Mouse (Mus musculus) intestine, embryonic 16.5 days (tissue): Measurements from ENCODE around the gene Dido1. TPM values are rescaled to one million over a fixed set of nuclear protein-coding genes. Genes with fewer than 3 reads are reported as not detected.

Experiments
- ATAC-seq: fragments of 200-750 bp; cut with Nextera tagmentation; 2 replicates; pipeline ENCODE4 v1.8.0; 2017; ENCODE audit warnings: moderate TSS enrichment, moderate library complexity
- H3K27ac ChIP-seq: fragments of 300-500 bp; sonication (generic); 2 replicates; pipeline ENCODE4 v1.5.1; 2014; ENCODE audit warnings: mild to moderate bottlenecking, low read length
- H3K27me3 ChIP-seq: fragments of 300-500 bp; sonication (generic); replicated peaks from 2 replicates; pipeline ENCODE4 v1.6.1; 2014; ENCODE audit warnings: low read length, control low read depth, mixed read lengths; ENCODE audit not compliant: control insufficient read depth, insufficient read depth
- H3K36me3 ChIP-seq: fragments of 300-500 bp; sonication (generic); 2 replicates; pipeline ENCODE4 v1.6.1; 2014; ENCODE audit warnings: low read length, control low read depth; ENCODE audit not compliant: control insufficient read depth, insufficient read depth
- H3K4me1 ChIP-seq: fragments of 300-500 bp; sonication (generic); 2 replicates; pipeline ENCODE4 v1.6.1; 2014; ENCODE audit warnings: low read length, control low read depth, mixed read lengths; ENCODE audit not compliant: control insufficient read depth, insufficient read depth
- H3K4me2 ChIP-seq: fragments of 300-500 bp; sonication (generic); 2 replicates; pipeline ENCODE4 v1.6.1; 2014; ENCODE audit warnings: low read depth, low read length, control low read depth
- H3K4me3 ChIP-seq: fragments of 300-500 bp; sonication (generic); 2 replicates; pipeline ENCODE4 v1.5.1; 2014; ENCODE audit warnings: mild to moderate bottlenecking, low read length
- H3K9ac ChIP-seq: fragments of 300-500 bp; sonication (generic); 2 replicates; pipeline ENCODE4 v1.6.1; 2014; ENCODE audit warnings: low read depth, low read length
- H3K9me3 ChIP-seq: fragments of 300-500 bp; sonication (generic); 2 replicates; pipeline ENCODE4 v1.6.1; 2016; ENCODE audit warnings: low read length, control low read depth; ENCODE audit not compliant: control insufficient read depth
- WGBS: fragments of 180-500 bp; shearing (Covaris S2); extraction: QIAGEN DNeasy Blood & Tissue Kit; methylation state at CpG from one replicate; pipeline ENCODE4 v1.1.7; 2014; 5-methylcytosine and 5-hydroxymethylcytosine counted together
- polyA plus RNA-seq: library from polyadenylated mRNA; unstranded; fragments of >200 nt; fragmentation: Nextera tagmentation; extraction: Ambion mirVana; gene quantifications from 2 replicates; pipeline ENCODE4 v1.2.1, GENCODE M21; 2015

Gene Dido1
- polyA plus RNA-seq, 1 experiment from 2014 or later, result 17.0 TPM

- 79% methylated on average over 2 of the region's 2 CpGs for WGBS
- no peak overlapping the region for H3K4me2 ChIP-seq
- H3K27ac ChIP-seq, result no peak overlapping the region
- no peak overlapping the region for H3K4me3 ChIP-seq
- no peak overlapping the region for H3K9ac ChIP-seq
- H3K36me3 ChIP-seq, result peaks cover 17% of the 10 kb centered on the region
- no peaks in the 10 kb centered on the region for H3K27me3 ChIP-seq
- H3K9me3 ChIP-seq, result no peaks in the 10 kb centered on the region
- no peak for ATAC-seq
- H3K4me1 ChIP-seq, result no peaks in the 10 kb centered on the region
These were observed 33.1 kb downstream of the Dido1 start for GRCm38 (mm10) chr2:180676706-180677105.

GRCm38 (mm10) chr2:180662008-180662407, 47.8 kb downstream of the Dido1 start:
- Histone ChIP-seq H3K27ac (no peak overlapping the region), H3K4me3 (no peak overlapping the region), H3K4me2 (no peak overlapping the region), H3K27me3 (no peaks in the 10 kb centered on the region), H3K4me1 (no peaks in the 10 kb centered on the region), H3K9ac (no peak overlapping the region), H3K9me3 (no peaks in the 10 kb centered on the region), H3K36me3 (peaks cover 12% of the 10 kb centered on the region; the same call in 1 of the 2 replicates)
- WGBS, result 83% methylated on average over 4 of the region's 4 CpGs
- ATAC-seq, result no peak

- 93% methylated on average over 5 of the region's 5 CpGs for WGBS
- no peak overlapping the region for H3K4me3 ChIP-seq
- H3K27me3 ChIP-seq, result no peaks in the 10 kb centered on the region
- peaks cover 12% of the 10 kb centered on the region; the same call in 1 of the 2 replicates for H3K36me3 ChIP-seq
- no peak overlapping the region for H3K9ac ChIP-seq
- H3K9me3 ChIP-seq, result no peaks in the 10 kb centered on the region
- no peak overlapping the region for H3K4me2 ChIP-seq
- ATAC-seq, result no peak
- no peaks in the 10 kb centered on the region for H3K4me1 ChIP-seq
- no peak overlapping the region for H3K27ac ChIP-seq
These were observed 49.3 kb downstream of the Dido1 start for GRCm38 (mm10) chr2:180660521-180660920.

- Histone ChIP-seq H3K9me3 (no peaks in the 10 kb centered on the region), H3K36me3 (peaks cover 7% of the 10 kb centered on the region; the same call in 1 of the 2 replicates), H3K4me1 (no peaks in the 10 kb centered on the region), H3K27ac (no peak overlapping the region), H3K27me3 (no peaks in the 10 kb centered on the region), H3K9ac (no peak overlapping the region; the same call in 1 of the 2 replicates), H3K4me3 (no peak overlapping the region), H3K4me2 (peak overlapping the region; percentile 6; the same call in 1 of the 2 replicates)
- peak; percentile 34; the same call in 1 of the 2 replicates for ATAC-seq
- 40% methylated on average over 42 of the region's 42 CpGs for WGBS
These were observed 50.2 kb downstream of the Dido1 start for GRCm38 (mm10) chr2:180659353-180660150.

- Histone ChIP-seq H3K36me3 (peaks cover 7% of the 10 kb centered on the region; the same call in 1 of the 2 replicates), H3K27me3 (no peaks in the 10 kb centered on the region), H3K27ac (no peak overlapping the region), H3K4me1 (no peaks in the 10 kb centered on the region), H3K9ac (no peak overlapping the region), H3K4me2 (no peak overlapping the region), H3K4me3 (no peak overlapping the region), H3K9me3 (no peaks in the 10 kb centered on the region)
- 89% methylated on average over 5 of the region's 5 CpGs for WGBS
- ATAC-seq, result no peak
These were observed 51.4 kb downstream of the Dido1 start for GRCm38 (mm10) chr2:180658381-180658780.

- 77% methylated on average over 4 of the region's 4 CpGs for WGBS
- Histone ChIP-seq H3K36me3 (peaks cover 7% of the 10 kb centered on the region; the same call in 1 of the 2 replicates), H3K4me3 (no peak overlapping the region), H3K27me3 (no peaks in the 10 kb centered on the region), H3K4me1 (no peaks in the 10 kb centered on the region), H3K9ac (no peak overlapping the region), H3K9me3 (no peaks in the 10 kb centered on the region), H3K27ac (no peak overlapping the region), H3K4me2 (no peak overlapping the region)
- ATAC-seq, result peak; percentile 71; the same call in 1 of the 2 replicates
These were observed 52.3 kb downstream of the Dido1 start for GRCm38 (mm10) chr2:180657394-180658013.

- no peak overlapping the region for H3K27ac ChIP-seq
- no peak overlapping the region for H3K4me2 ChIP-seq
- H3K27me3 ChIP-seq, result no peaks in the 10 kb centered on the region
- no peaks in the 10 kb centered on the region for H3K36me3 ChIP-seq
- no peak overlapping the region for H3K9ac ChIP-seq
- no peak overlapping the region for H3K4me3 ChIP-seq
- no peak for ATAC-seq
- 63% methylated on average over 6 of the region's 6 CpGs for WGBS
- H3K9me3 ChIP-seq, result no peaks in the 10 kb centered on the region
- H3K4me1 ChIP-seq, result no peaks in the 10 kb centered on the region
These were observed 54.6 kb downstream of the Dido1 start for GRCm38 (mm10) chr2:180655150-180655549.

- no peak overlapping the region for H3K27ac ChIP-seq
- H3K36me3 ChIP-seq, result no peaks in the 10 kb centered on the region
- H3K9ac ChIP-seq, result no peak overlapping the region
- no peaks in the 10 kb centered on the region for H3K27me3 ChIP-seq
- no peaks in the 10 kb centered on the region for H3K4me1 ChIP-seq
- ATAC-seq, result no peak
- no peaks in the 10 kb centered on the region for H3K9me3 ChIP-seq
- WGBS, result 81% methylated on average over 7 of the region's 7 CpGs
- no peak overlapping the region for H3K4me3 ChIP-seq
- no peak overlapping the region for H3K4me2 ChIP-seq
These were observed 55.1 kb downstream of the Dido1 start for GRCm38 (mm10) chr2:180654666-180655065.

GRCm38 (mm10) chr2:180646841-180647240, 63.0 kb downstream of the Dido1 start:
- H3K4me1 ChIP-seq, result no peaks in the 10 kb centered on the region
- peaks cover 14% of the 10 kb centered on the region for H3K9me3 ChIP-seq
- H3K36me3 ChIP-seq, result no peaks in the 10 kb centered on the region
- no peak overlapping the region for H3K27ac ChIP-seq
- peaks cover 17% of the 10 kb centered on the region for H3K27me3 ChIP-seq
- no peak overlapping the region for H3K4me3 ChIP-seq
- no peak overlapping the region for H3K4me2 ChIP-seq
- H3K9ac ChIP-seq, result no peak overlapping the region
- no peak for ATAC-seq
